Comparison of ENCODE assay signal across 12 mouse cellular contexts in the genomic region with DNA sequence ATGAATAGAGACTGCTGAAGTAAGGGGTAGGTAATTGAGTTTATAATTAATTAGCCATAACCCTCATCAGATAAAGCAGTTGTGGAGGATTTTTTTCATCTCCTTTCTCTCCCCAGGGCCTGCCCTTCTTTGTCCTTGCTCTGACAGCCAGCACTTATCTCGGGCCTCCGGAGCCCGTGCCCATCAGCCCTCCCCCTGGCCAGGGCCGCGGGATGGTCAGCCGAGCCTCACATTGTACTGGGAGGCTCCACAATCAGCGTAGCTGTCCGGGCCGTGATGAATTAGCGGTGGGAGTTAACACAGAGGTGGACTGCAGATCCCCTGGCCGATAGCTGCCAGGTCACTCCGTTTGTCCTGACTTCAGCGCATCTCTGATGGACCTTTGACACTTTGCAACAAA.
A peak's percentile ranks its signal among the peaks of the same experiment; 100 is the strongest.
DNase-seq lines count a peak whose midpoint lies in the region; ATAC-seq lines count a peak whose summit lies in the region.
"Had no signal": no experiment of that assay in that cellular context is flagged by ENCODE, and none has a peak within 500 bp of the region (broad histone marks: within the 10 kb centered on the region; RNA-seq: fewer than 3 reads in every experiment).

No protein-coding gene starts in this region.

- H3K27ac ChIP-seq in kidney, embryonic 16.5 days (ENCODE audit: low read length): no peak overlapping the region
- peak overlapping the region; percentile 66 for H3K27ac ChIP-seq in limb, embryonic 10.5 days
- H3K27ac ChIP-seq: gastrocnemius, adult 2 months; limb, embryonic 13.5 days; lung, embryonic 15.5 days had no signal

- no peaks in the 10 kb centered on the region for H3K27me3 ChIP-seq in kidney, embryonic 16.5 days (ENCODE audit: insufficient read depth, low read length)
- peaks cover 25% of the 10 kb centered on the region for H3K27me3 ChIP-seq in limb, embryonic 10.5 days (ENCODE audit: low read depth, poor library complexity, severe bottlenecking)
- H3K27me3 ChIP-seq: limb, embryonic 13.5 days; lung, embryonic 15.5 days had no signal

- DNase-seq in kidney, postnatal 36 days: no peak
- DNase-seq in adrenal gland, postnatal 25 days: peak; percentile 23
- DNase-seq in embryo, embryonic 9.5 days (ENCODE audit: extremely low spot score): peak; percentile 68
- DNase-seq in limb, embryonic 10.5 days (ENCODE audit: low spot score): no peak
- DNase-seq in spleen, postnatal 14 days (ENCODE audit: low spot score in 2 of 2): no peak
- DNase-seq in left cerebral cortex, adult 9 months (ENCODE audit: low spot score in 2 of 2): no peak
- DNase-seq: gastrocnemius, adult 2 months; right cerebral cortex, adult 18-20 months had no signal

- no peak overlapping the region for H3K4me3 ChIP-seq in kidney, embryonic 16.5 days (ENCODE audit: low read length)
- H3K4me3 ChIP-seq in limb, embryonic 10.5 days: no peak overlapping the region
- H3K4me3 ChIP-seq: erythroblast, embryonic 14.5 days; gastrocnemius, adult 2 months; limb, embryonic 13.5 days; lung, embryonic 15.5 days had no signal

- peak; percentile 77 for ATAC-seq in kidney, embryonic 16.5 days (ENCODE audit: low FRiP score, low TSS enrichment)

- no peaks in the 10 kb centered on the region for H3K9me3 ChIP-seq in kidney, embryonic 16.5 days (ENCODE audit: low read length)
- no peaks in the 10 kb centered on the region for H3K9me3 ChIP-seq in limb, embryonic 10.5 days (replicated peaks)
- H3K9me3 ChIP-seq: limb, embryonic 13.5 days; lung, embryonic 15.5 days had no signal

- no peak overlapping the region for H3K4me2 ChIP-seq in kidney, embryonic 16.5 days (replicated peaks; ENCODE audit: low read depth, low read length)
- H3K4me2 ChIP-seq: limb, embryonic 13.5 days; lung, embryonic 15.5 days had no signal

- H3K9ac ChIP-seq in kidney, embryonic 16.5 days (replicated peaks; ENCODE audit: low read length): no peak overlapping the region
- H3K9ac ChIP-seq: limb, embryonic 13.5 days; lung, embryonic 15.5 days had no signal

- H3K36me3 ChIP-seq in kidney, embryonic 16.5 days (ENCODE audit: insufficient read depth, low read length): no peaks in the 10 kb centered on the region
- peaks cover 13% of the 10 kb centered on the region for H3K36me3 ChIP-seq in limb, embryonic 10.5 days
- H3K36me3 ChIP-seq: lung, embryonic 15.5 days had no signal

- WGBS in kidney, embryonic 16.5 days: 10% methylated on average over 13 of the region's 13 CpGs
- WGBS in limb, embryonic 10.5 days: 7% methylated on average over 13 of the region's 13 CpGs

- H3K4me1 ChIP-seq in kidney, embryonic 16.5 days (ENCODE audit: insufficient read depth, low read length): peaks cover 8% of the 10 kb centered on the region; the same call in 1 of the 2 replicates
- H3K4me1 ChIP-seq in limb, embryonic 10.5 days: peaks cover 87% of the 10 kb centered on the region
- H3K4me1 ChIP-seq: lung, embryonic 15.5 days had no signal

Comparison
In these comparisons a context has a peak if more than half of its experiments do, and no peak if none do; other contexts are left out.
1. DNase-seq: peak in adrenal gland, postnatal 25 days (single experiment) and embryo, embryonic 9.5 days (single experiment); none in kidney, postnatal 36 days (0 of 2), limb, embryonic 10.5 days (single experiment), spleen, postnatal 14 days (0 of 2) and left cerebral cortex, adult 9 months (0 of 2).